Mouse (Mus musculus): ENCODE results near the gene Lpin2. TPM values are rescaled to one million over a fixed set of nuclear protein-coding genes. Genes with fewer than 3 reads are reported as not detected.

The Lpin2 gene
- total RNA-seq, 2 experiments from 2014 or later = 38.1 to 39.7 TPM

Other genes starting within 250 kb of the Lpin2 start
- gene Myom1, start 179.9 kb upstream of the Lpin2 start, total RNA-seq (2021) = 1 to 10 TPM; 2.0 to 4.2 TPM
- 100 to 1,000 TPM; 295 to 326 TPM for gene Myl12a, start 179.7 kb upstream of the Lpin2 start, total RNA-seq (2021)
- 10 to 100 TPM in 1 of 2 experiments, 1 to 10 TPM in 1; 5.8 to 10.8 TPM for gene Emilin2, start 129.4 kb downstream of the Lpin2 start, total RNA-seq (2021)